Mouse (Mus musculus): ENCODE measurements at regions not wholly inside any gene's neighbourhood (a gene's known extent, or its start where the extent isn't known, plus 50 kb on each side); places are given as distances from the start of the nearest gene placed in this dataset.
"Not testable (repeated sequence)": the region's sequence is repeated elsewhere in the genome, so short reads cannot be mapped to it uniquely, and the experiment has no call there.

DNA sequence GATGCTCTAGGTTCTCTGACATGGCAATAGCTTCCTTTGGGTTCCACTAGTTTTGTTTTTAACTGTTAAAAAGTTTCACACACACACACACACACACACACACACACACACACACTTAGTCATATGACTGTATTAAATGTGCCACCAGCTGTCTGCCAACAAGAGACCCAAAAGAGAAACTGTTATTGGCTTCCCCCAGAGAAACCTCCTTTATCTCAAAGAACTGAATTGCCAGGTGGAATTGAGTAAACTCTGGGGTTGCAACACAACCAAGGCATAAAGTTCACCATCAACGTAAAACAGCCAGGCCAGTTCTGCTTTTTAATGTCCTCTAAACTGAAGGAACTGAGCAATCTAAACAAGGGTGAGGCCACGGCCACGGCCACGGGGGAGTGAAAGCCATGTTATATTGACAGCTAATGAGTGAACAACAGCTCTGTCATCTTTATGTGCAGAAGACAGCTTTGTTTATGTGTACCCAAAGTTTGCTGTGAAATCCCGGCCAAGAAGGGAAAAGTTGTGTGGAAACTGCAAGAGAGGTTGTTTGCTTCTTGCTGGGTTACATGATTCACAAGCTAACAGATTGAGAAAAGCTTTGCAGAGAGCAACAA lies 69.3 kb downstream of the Btg1 start:
- no peak for DNase-seq (ENCODE audit: low read depth in 2 of 2, low spot score in 2 of 2)

- DNase-seq (ENCODE audit: low read depth in 2 of 2, low spot score in 2 of 2): no peak
These were observed 70.0 kb downstream of the Btg1 start for GRCm38 (mm10) chr10:96686659-96687440.

DNA sequence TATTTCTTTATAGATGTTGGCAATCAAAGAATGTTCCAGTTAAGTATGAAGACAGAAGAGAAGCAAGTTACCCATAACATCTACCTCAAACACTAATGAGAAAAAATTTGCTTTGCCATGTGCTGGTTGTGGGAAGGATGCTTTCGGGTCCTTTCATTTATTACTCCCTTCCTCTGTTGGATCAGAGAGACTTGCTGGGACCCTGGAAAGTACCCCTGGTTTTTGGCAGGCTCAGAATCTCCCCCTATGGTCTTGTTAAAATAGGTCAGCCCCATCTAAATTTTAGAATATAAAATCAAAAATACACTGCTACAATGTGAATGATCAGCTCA lies 70.6 kb downstream of the Btg1 start:
- no peak for DNase-seq (ENCODE audit: low read depth in 2 of 2, low spot score in 2 of 2)

DNA sequence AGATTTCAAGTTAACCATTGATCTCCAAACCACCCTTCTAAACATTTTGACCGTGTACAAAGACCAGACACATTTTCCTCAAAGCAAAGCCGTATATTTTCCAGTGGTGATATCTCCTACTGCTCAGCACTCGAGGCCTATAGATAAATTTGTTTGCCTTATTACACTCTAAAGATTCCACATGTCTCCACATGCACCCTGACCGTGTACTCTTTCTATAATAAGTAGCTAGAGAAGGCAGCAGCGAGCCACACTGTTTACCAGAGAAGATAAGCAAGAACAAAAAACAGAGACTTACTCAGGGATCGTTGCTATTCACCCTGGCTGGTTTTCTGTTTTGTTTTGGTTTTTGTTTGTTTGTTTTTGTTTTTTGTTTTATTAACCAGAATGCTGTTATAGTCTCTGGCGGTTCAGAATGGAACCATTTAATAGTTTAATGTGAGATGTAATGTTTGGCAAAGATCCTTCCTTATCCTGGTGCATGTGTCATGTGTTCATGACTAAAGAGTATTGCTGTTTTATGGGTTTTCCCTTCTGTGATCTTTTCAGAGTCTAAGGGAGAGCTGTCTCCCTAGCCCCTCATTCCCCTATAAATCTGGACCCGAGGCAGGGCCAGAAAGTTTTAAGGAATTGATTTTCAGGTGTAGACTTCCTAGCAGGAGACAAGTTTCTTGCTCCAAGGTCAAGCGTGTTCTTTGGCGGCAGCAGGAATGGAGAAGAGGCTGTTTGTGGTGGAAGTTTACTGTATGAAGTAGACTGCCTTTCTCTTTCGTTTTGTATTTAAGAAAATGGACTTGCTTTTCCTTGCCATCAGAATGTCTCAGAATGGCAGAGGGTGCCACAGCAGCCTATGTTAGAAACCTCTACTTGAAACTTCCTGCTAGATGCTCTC lies 73.4 kb downstream of the Btg1 start:
- DNase-seq (ENCODE audit: low read depth in 2 of 2, low spot score in 2 of 2): no peak

DNA sequence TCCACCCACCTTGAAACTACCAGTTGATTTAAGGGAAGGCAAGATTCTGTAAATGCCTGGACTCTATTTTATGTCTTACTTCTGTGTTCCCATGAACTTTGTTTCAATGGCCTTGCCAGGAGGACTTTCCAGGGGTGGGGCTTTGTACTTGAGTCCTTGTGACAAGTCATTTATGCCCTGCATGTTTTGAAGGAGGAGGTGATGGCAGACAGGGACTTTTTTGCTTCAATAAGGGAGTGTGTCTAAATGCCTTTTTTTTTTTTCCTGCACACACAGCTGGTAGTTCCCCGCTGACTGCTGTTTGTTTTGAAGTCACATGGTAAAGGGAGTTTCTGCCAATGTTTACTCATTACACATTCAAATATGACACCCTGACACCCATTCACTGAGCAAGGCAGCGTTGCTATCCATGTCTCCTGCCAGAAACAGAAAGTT lies 74.1 kb downstream of the Btg1 start:
- DNase-seq (ENCODE audit: low read depth in 2 of 2, low spot score in 2 of 2): peak; percentile 38 to 44

- DNase-seq (ENCODE audit: low read depth in 2 of 2, low spot score in 2 of 2): no peak
These were observed 74.6 kb downstream of the Btg1 start for GRCm38 (mm10) chr10:96691319-96691870.

- no peak for DNase-seq (ENCODE audit: low read depth in 2 of 2, low spot score in 2 of 2)
These were observed 76.0 kb downstream of the Btg1 start for GRCm38 (mm10) chr10:96692821-96693220.

DNA sequence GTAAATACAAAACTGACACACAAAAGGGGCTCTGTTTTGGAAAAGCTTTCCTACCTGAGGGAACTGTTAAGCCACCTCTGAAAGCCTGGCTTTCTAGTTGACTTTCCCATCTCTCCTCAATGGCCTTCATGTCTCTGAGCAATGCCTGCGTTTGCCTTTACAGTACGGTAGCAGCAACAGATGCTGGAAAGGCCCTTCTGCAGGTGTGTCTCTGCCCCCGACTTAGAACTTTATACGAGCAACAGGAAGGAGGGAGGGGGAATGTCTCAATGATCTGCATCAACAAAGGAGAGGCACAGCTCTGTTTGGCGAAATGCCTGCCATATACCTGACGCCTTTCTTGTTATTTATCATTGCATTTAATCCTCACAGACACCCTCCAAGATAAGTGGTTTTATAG lies 77.0 kb downstream of the Btg1 start:
- DNase-seq (ENCODE audit: low read depth in 2 of 2, low spot score in 2 of 2): peak; percentile 52 to 55

DNA sequence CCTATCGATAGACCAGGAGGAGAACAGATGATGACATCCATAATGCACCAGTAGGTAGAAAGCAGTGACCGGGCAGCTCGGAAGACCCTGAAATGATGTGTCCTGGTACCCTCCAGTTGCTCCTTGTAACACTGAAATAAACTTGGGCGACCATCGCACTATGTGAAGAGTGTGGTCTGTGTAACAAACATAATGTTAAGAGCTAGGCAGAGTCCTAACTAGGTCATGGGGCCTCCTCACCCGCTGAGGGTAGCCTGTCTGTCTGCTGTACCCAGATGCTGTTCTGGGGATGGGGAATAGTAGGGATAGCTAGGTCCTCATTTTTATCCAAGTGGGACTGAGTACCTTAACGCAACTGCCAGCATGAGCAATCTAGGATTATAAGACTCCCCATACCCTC lies 79.8 kb downstream of the Btg1 start:
- DNase-seq (ENCODE audit: low read depth in 2 of 2, low spot score in 2 of 2): no peak

- DNase-seq (ENCODE audit: low read depth in 2 of 2, low spot score in 2 of 2): peak; percentile 55 to 68
These were observed 81.0 kb downstream of the Btg1 start for GRCm38 (mm10) chr10:96697781-96698180.

DNA sequence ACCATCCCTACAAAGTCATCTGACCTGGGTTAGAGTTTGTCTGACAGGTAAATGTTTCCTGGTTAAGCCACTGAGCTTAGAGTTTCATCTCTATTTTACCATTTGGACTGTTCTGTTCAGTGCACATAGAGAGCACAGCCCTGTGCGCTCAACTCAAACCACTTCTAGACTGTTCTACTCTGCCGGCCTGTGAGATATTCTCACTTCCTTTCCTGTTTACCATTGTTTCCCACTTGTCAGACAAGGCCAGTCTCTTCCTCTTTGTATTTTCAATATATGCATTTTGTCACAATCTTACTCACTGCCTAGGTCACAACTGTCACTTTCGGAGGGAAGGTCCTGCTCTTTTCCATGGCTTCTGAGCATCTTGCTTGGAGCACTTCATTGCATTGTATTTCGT lies 89.8 kb downstream of the Btg1 start:
- DNase-seq (ENCODE audit: low read depth in 2 of 2, low spot score in 2 of 2): no peak

GRCm38 (mm10) chr10:96708471-96708870 lies 91.7 kb downstream of the Btg1 start:
- DNase-seq (ENCODE audit: low read depth in 2 of 2, low spot score in 2 of 2): no peak

- no peak for DNase-seq (ENCODE audit: low read depth in 2 of 2, low spot score in 2 of 2)
These were observed 93.0 kb downstream of the Btg1 start for GRCm38 (mm10) chr10:96709698-96710356.

DNA sequence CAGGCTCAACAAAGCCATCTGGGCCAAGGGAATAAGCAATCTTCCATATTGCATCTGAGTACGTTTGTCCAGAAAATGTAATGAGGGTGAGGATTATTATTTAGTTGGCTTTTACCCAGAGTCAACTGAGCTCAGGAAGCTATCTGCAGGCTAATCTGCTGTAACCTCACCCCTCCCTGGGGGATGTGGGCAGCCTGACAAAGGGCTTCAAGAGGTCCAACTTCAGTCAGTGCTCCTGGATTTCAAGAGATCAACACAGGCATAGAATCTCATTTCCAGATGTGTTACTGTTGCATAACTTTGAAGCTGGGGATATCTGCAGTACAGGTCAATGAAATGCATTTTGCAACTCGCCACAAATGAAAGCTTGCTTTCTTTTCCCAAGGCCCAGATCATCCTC lies 95.2 kb downstream of the Btg1 start:
- DNase-seq (ENCODE audit: low read depth in 2 of 2, low spot score in 2 of 2): no peak

DNA sequence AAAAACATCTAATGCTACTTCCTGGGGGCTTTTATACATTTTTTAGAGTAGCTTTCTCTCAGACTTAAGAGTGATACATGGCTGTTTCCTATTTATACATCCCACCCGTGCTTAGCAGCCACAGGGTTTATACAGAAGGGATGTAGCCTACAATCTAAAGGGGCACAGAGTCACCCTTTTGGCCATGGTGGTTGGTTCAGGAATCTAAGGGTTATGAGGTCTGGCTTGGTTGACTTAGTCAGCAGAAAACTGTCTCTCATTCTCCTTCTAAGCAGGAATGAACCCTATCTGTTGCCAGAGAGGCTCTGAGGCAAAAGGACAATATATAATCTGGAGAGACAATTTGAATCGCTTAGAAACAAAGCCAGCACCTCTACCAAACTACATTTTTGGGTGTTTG lies 97.9 kb downstream of the Btg1 start:
- DNase-seq (ENCODE audit: low read depth in 2 of 2, low spot score in 2 of 2): no peak

GRCm38 (mm10) chr10:96717281-96717680 lies 100.5 kb downstream of the Btg1 start:
- no peak for DNase-seq (ENCODE audit: low read depth in 2 of 2, low spot score in 2 of 2)

GRCm38 (mm10) chr10:96718706-96719105 lies 101.9 kb downstream of the Btg1 start:
- not testable (repeated sequence) for DNase-seq (ENCODE audit: low read depth in 2 of 2, low spot score in 2 of 2)

DNA sequence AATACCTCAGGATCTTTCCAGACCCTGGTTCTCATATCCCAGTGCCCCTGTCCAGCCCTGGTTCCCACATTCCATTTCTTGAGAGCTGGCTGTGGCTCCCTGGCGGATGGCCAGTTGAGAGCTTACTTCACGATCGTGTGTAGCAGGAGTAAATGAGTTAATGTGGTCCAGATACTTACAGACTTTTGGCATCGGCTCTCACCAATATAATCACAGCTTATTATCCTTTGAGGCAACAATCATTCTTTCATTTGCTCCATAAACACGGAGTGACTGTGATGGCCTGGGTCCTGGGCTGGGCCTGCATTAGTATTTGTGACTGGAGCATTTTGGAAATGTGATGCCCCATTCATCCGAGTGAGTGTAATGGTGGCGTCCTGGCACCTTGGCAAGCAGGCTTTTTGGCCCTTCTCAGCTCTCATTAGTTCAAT lies 103.5 kb downstream of the Btg1 start:
- no peak for DNase-seq (ENCODE audit: low read depth in 2 of 2, low spot score in 2 of 2)

DNA sequence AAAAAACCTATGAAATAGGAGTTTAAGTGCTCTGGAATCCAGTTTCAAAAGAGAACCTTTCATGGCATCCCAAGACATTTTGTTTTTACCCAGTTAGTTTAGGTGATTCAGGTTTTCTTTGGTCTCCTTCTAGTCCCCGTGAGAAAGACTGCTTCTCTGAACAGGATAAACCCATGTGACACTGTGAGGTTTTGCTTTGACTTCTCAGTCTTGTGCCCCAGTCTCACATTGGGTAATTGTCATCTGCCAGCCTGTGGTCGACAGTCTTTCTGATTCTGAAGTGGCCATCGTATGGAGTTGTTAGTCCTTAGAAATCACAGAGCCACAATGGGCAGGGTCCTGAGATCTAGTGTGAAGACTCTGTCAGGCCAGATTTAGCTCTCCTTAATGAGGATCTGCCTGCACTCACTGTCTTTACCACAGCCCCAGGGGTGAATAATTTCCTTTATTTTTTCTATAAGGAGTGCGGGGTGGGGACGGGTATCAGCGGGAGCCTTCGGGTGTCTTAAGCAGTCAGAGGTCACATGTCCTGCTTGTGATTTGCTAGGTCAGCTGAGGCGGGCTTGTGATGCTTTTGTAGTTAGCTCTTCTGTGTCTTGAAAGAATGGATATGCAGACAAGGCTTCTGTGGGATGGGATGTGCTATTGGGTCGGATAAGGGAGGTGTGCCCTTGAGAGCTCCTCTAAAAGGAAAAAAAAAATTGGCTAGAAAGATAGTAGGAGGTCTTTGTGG lies 104.3 kb downstream of the Btg1 start:
- peak; percentile 38 to 40 for DNase-seq (ENCODE audit: low read depth in 2 of 2, low spot score in 2 of 2)

GRCm38 (mm10) chr10:96722491-96722890 lies 105.7 kb downstream of the Btg1 start:
- no peak for DNase-seq (ENCODE audit: low read depth in 2 of 2, low spot score in 2 of 2)

Measured in CD8-positive naive resting alpha-beta T cell, adult 2 months (primary cell).